Mouse (Mus musculus): ENCODE measurements around the gene Tpcn2. TPM values are rescaled to one million over a fixed set of nuclear protein-coding genes. Genes with fewer than 3 reads are reported as not detected.

Gene Tpcn2
- polyA plus RNA-seq, 1 experiment from 2014 or later: 3.7 TPM

DNA sequence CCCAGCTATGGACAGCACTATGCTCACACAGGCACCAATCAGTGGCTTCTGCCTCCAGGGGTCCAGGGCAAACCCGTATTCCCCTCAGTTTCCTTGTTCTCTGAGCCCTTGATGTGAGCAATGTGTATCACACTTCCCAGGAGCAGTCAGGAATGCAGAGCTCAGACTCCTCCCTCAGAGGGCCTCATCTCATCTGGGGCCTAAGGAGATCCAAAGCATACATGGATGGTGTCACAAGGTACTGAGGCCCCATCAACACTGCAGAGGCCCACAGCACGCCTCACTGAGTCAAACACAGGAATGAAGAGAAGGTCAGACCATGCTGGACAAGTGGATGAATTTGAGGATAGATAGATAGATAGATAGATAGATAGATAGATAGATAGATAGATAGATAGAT, 8.9 kb upstream of the Tpcn2 start:
- 70% methylated on average over 2 of the region's 2 CpGs for WGBS

DNA sequence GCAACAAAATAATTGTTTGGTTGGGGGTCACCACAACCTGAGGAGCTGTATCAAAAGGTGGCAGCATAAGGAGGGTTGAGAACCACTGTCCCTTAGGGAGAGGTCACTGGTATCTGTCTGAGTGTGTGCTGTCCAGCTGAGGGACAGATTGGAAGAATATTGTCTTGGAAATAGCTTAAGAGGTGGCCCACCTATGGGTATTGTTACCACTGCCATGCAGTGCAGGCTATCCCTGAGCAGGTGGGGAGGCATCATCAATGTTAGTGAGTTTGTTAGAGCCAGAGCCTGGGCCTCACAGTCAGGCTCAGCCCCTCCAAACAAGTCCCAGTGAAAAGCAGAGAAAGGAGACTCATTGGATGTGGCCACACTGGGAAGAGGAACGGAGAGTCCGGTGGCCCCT, 8.0 kb upstream of the Tpcn2 start:
- no peaks in the 10 kb centered on the region for H3K36me3 ChIP-seq (ENCODE audit: control insufficient read depth, insufficient read depth, low read length)
- no peaks in the 10 kb centered on the region for H3K27me3 ChIP-seq (replicated peaks; ENCODE audit: control insufficient read depth, insufficient read depth, low read length)
- H3K9me3 ChIP-seq (ENCODE audit: control insufficient read depth, low read length): no peaks in the 10 kb centered on the region
- H3K4me3 ChIP-seq (ENCODE audit: low read depth, low read length): no peak overlapping the region
- no peak overlapping the region for H3K4me2 ChIP-seq (ENCODE audit: low read depth, low read length)
- DNase-seq (ENCODE audit: low spot score) (no peak), ATAC-seq (ENCODE audit: low read depth) (no peak)
- no peak overlapping the region for H3K27ac ChIP-seq (replicated peaks; ENCODE audit: low read depth, low read length)
- 85% methylated on average over 2 of the region's 2 CpGs for WGBS
- H3K9ac ChIP-seq (ENCODE audit: low read depth, low read length): no peak overlapping the region
- H3K4me1 ChIP-seq (ENCODE audit: control insufficient read depth, insufficient read depth, low read length): 0 out of 2 replicates have a peak, but pooled peaks cover 7% of the 10 kb centered on the region

More for the DNA sequence above, 8.9 kb upstream of the Tpcn2 start:
- H3K9ac ChIP-seq (ENCODE audit: low read depth, low read length): no peak overlapping the region
- no peaks in the 10 kb centered on the region for H3K36me3 ChIP-seq (ENCODE audit: control insufficient read depth, insufficient read depth, low read length)
- H3K9me3 ChIP-seq (ENCODE audit: control insufficient read depth, low read length): no peaks in the 10 kb centered on the region
- no peak overlapping the region for H3K27ac ChIP-seq (replicated peaks; ENCODE audit: low read depth, low read length)
- H3K4me1 ChIP-seq (ENCODE audit: control insufficient read depth, insufficient read depth, low read length): 0 out of 2 replicates have a peak, but pooled peaks cover 7% of the 10 kb centered on the region
- H3K4me3 ChIP-seq (ENCODE audit: low read depth, low read length): no peak overlapping the region
- ATAC-seq (ENCODE audit: low read depth) (no peak), DNase-seq (ENCODE audit: low spot score) (no peak)
- H3K4me2 ChIP-seq (ENCODE audit: low read depth, low read length): no peak overlapping the region
- no peaks in the 10 kb centered on the region for H3K27me3 ChIP-seq (replicated peaks; ENCODE audit: control insufficient read depth, insufficient read depth, low read length)

DNA sequence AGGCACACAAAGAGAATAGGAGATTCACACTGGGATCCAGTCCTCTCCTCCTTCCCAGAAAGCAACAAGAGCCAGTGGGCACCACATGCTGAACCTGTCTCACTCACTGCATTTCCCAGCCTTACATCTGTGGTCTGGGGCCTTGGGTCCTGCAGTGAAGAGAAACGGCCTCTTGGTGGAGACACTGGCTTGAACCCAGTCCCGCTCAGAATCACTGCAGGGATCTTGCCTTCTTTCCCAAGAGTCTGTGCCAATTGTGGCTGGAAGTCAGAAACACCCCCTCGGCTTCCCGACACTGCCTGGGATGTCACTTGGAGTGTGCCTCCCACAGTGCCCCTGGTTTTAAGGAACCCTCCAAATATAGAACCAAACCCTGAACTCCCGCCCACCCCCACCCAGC, 5.5 kb upstream of the Tpcn2 start:
- Histone ChIP-seq H3K4me2 (ENCODE audit: low read depth, low read length) (no peak overlapping the region), H3K27ac (replicated peaks; ENCODE audit: low read depth, low read length) (no peak overlapping the region; the same call in 1 of the 2 replicates), H3K4me1 (ENCODE audit: control insufficient read depth, insufficient read depth, low read length) (0 out of 2 replicates have a peak, but pooled peaks cover 7% of the 10 kb centered on the region), H3K4me3 (ENCODE audit: low read depth, low read length) (no peak overlapping the region), H3K27me3 (replicated peaks; ENCODE audit: control insufficient read depth, insufficient read depth, low read length) (no peaks in the 10 kb centered on the region), H3K36me3 (ENCODE audit: control insufficient read depth, insufficient read depth, low read length) (no peaks in the 10 kb centered on the region), H3K9me3 (ENCODE audit: control insufficient read depth, low read length) (no peaks in the 10 kb centered on the region), H3K9ac (ENCODE audit: low read depth, low read length) (no peak overlapping the region)
- DNase-seq (ENCODE audit: low spot score) (peak; percentile 77), ATAC-seq (ENCODE audit: low read depth) (peak; percentile 70)
- 22% methylated on average over 5 of the region's 5 CpGs for WGBS

DNA sequence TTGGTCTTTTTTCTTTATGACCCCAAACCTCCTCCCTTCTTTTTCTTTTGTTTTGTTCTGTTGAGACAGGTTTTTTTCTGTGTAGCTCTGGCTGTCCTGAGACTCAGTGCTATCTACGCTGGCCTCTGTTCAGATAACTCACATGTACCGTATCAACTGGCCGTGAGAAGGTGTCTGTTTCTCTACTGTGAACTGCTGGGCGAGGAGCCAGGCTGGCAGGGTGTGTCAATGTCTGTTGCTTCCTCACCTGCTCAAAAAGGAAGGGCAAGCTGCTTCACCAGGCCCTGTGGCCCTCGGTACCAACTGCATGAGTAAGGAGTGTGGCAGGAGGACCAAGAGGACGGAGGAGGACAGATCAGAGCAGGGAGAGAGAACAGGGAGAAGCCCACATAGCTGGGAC, 3.6 kb upstream of the Tpcn2 start:
- H3K9me3 ChIP-seq (ENCODE audit: control insufficient read depth, low read length): no peaks in the 10 kb centered on the region
- H3K4me1 ChIP-seq (ENCODE audit: control insufficient read depth, insufficient read depth, low read length): peaks cover 15% of the 10 kb centered on the region; the same call in 1 of the 2 replicates
- ATAC-seq (ENCODE audit: low read depth) (no peak), DNase-seq (ENCODE audit: low spot score) (no peak)
- WGBS: 83% methylated on average over 6 of the region's 6 CpGs
- no peak overlapping the region for H3K4me2 ChIP-seq (ENCODE audit: low read depth, low read length)
- no peak overlapping the region for H3K9ac ChIP-seq (ENCODE audit: low read depth, low read length)
- no peaks in the 10 kb centered on the region for H3K27me3 ChIP-seq (replicated peaks; ENCODE audit: control insufficient read depth, insufficient read depth, low read length)
- no peaks in the 10 kb centered on the region for H3K36me3 ChIP-seq (ENCODE audit: control insufficient read depth, insufficient read depth, low read length)
- no peak overlapping the region for H3K4me3 ChIP-seq (ENCODE audit: low read depth, low read length)
- no peak overlapping the region for H3K27ac ChIP-seq (replicated peaks; ENCODE audit: low read depth, low read length)

DNA sequence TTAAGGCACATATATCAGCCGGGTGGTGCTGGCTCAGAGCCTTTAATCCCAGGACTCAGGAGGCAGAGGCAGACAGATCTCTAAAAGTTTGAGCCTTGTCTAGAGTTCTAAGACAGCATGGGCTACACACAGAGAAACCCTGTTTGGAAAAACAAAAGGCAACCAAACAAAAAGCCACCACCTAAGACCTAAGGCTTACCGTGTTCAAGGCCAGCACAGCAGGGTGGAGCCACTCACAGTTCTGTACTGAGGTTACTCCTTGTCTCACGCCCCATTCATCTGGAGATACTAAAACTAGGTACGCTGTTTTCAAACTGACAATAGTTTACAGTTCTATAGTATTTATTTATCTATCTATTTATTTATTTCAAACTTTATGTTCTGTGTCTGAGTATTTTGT, 1.7 kb upstream of the Tpcn2 start:
- Histone ChIP-seq H3K36me3 (ENCODE audit: control insufficient read depth, insufficient read depth, low read length) (no peaks in the 10 kb centered on the region), H3K4me1 (ENCODE audit: control insufficient read depth, insufficient read depth, low read length) (peaks cover 18% of the 10 kb centered on the region; the same call in 1 of the 2 replicates), H3K9me3 (ENCODE audit: control insufficient read depth, low read length) (no peaks in the 10 kb centered on the region), H3K4me3 (ENCODE audit: low read depth, low read length) (no peak overlapping the region), H3K27ac (replicated peaks; ENCODE audit: low read depth, low read length) (no peak overlapping the region), H3K27me3 (replicated peaks; ENCODE audit: control insufficient read depth, insufficient read depth, low read length) (no peaks in the 10 kb centered on the region), H3K9ac (ENCODE audit: low read depth, low read length) (no peak overlapping the region), H3K4me2 (ENCODE audit: low read depth, low read length) (no peak overlapping the region)
- DNase-seq (ENCODE audit: low spot score): no peak
- WGBS: 78% methylated on average over 4 of the region's 4 CpGs
- no peak for ATAC-seq (ENCODE audit: low read depth)

DNA sequence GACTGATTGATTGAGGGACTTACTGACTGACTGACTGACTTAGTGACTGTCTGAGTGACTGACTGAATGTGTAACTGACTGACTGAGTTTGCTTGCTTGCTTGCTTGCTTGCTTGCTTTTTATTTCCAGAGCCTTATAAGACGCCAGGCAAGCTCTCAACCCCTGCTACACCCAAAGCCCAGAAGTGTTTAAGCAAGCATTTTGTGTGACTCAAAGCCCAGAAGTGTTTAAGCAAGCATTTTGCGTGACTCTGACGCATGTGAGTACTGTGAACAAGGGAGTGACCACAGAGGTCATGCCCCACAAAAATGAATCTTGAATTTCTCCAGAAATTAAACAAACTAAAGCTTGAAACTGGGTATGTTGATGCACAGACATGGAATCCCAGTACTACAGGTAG, 482 bp upstream of the Tpcn2 start:
- WGBS: 57% methylated on average over 3 of the region's 3 CpGs
- Histone ChIP-seq H3K4me2 (ENCODE audit: low read depth, low read length) (peak overlapping the region; percentile 60), H3K4me3 (ENCODE audit: low read depth, low read length) (peak overlapping the region; percentile 51), H3K4me1 (ENCODE audit: control insufficient read depth, insufficient read depth, low read length) (peaks cover 12% of the 10 kb centered on the region; the same call in 1 of the 2 replicates), H3K27ac (replicated peaks; ENCODE audit: low read depth, low read length) (no peak overlapping the region), H3K27me3 (replicated peaks; ENCODE audit: control insufficient read depth, insufficient read depth, low read length) (no peaks in the 10 kb centered on the region), H3K36me3 (ENCODE audit: control insufficient read depth, insufficient read depth, low read length) (peaks cover 8% of the 10 kb centered on the region; the same call in 1 of the 2 replicates), H3K9ac (ENCODE audit: low read depth, low read length) (0 out of 2 replicates have a peak overlapping the region, but pooled peaks have one; percentile 66), H3K9me3 (ENCODE audit: control insufficient read depth, low read length) (no peaks in the 10 kb centered on the region)
- ATAC-seq (ENCODE audit: low read depth) (no peak), DNase-seq (ENCODE audit: low spot score) (no peak)

DNA sequence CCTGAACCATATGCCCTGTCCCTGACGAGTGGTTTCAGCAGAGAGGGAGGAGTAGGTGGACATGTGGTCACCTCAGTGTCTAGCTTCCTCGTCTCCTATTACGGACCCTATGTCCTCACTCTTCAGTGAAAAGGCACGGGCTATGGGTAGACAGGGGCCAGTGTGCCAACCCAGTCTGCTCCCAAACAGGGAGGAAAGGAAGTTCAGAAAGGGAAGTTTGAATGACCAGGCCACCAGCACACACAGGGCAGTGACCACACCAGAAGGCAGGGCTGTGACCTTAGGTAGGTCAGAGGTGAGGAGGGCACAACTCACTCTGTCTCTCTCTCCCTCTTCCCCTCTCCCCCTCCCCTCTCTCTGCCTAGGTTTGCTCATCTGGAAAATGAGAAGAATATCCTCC, 770 bp downstream of the Tpcn2 start:
- H3K4me1 ChIP-seq (ENCODE audit: control insufficient read depth, insufficient read depth, low read length): peaks cover 12% of the 10 kb centered on the region; the same call in 1 of the 2 replicates
- WGBS: 30% methylated on average over 4 of the region's 4 CpGs
- no peak for ATAC-seq (ENCODE audit: low read depth)
- H3K36me3 ChIP-seq (ENCODE audit: control insufficient read depth, insufficient read depth, low read length): peaks cover 18% of the 10 kb centered on the region; the same call in 1 of the 2 replicates
- H3K4me3 ChIP-seq (ENCODE audit: low read depth, low read length): peak overlapping the region; percentile 51
- DNase-seq (ENCODE audit: low spot score): no peak
- H3K9me3 ChIP-seq (ENCODE audit: control insufficient read depth, low read length): no peaks in the 10 kb centered on the region
- peak overlapping the region; percentile 60 for H3K4me2 ChIP-seq (ENCODE audit: low read depth, low read length)
- no peak overlapping the region for H3K27ac ChIP-seq (replicated peaks; ENCODE audit: low read depth, low read length)
- peak overlapping the region; percentile 66 for H3K9ac ChIP-seq (ENCODE audit: low read depth, low read length)
- H3K27me3 ChIP-seq (replicated peaks; ENCODE audit: control insufficient read depth, insufficient read depth, low read length): no peaks in the 10 kb centered on the region

DNA sequence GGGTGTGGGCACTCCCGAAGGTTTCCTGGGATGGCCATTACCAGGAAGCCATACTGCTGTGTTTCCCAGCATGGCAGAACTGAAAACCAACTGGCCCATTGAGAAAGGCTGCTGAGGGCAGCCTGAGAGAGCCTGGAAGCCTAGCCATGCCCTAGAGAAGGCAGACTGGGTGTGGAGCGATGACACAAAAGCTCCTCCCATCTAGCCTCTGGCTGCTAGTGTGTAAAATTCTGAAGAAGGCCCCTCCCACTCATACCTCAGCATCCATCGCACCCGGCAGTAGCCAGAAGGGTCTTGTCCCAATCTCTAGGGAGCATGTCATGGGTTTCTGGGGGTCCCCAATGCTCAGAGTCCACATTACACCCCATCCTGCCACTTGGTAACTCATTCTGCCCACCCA, 2.4 kb downstream of the Tpcn2 start:
- WGBS: 73% methylated on average over 4 of the region's 4 CpGs
- no peak overlapping the region for H3K9ac ChIP-seq (ENCODE audit: low read depth, low read length)
- H3K27ac ChIP-seq (replicated peaks; ENCODE audit: low read depth, low read length): no peak overlapping the region
- peaks cover 25% of the 10 kb centered on the region; the same call in 1 of the 2 replicates for H3K36me3 ChIP-seq (ENCODE audit: control insufficient read depth, insufficient read depth, low read length)
- DNase-seq (ENCODE audit: low spot score) (no peak), ATAC-seq (ENCODE audit: low read depth) (no peak)
- H3K4me3 ChIP-seq (ENCODE audit: low read depth, low read length): no peak overlapping the region
- H3K4me2 ChIP-seq (ENCODE audit: low read depth, low read length): no peak overlapping the region
- H3K9me3 ChIP-seq (ENCODE audit: control insufficient read depth, low read length): no peaks in the 10 kb centered on the region
- H3K4me1 ChIP-seq (ENCODE audit: control insufficient read depth, insufficient read depth, low read length): peaks cover 12% of the 10 kb centered on the region; the same call in 1 of the 2 replicates
- no peaks in the 10 kb centered on the region for H3K27me3 ChIP-seq (replicated peaks; ENCODE audit: control insufficient read depth, insufficient read depth, low read length)

DNA sequence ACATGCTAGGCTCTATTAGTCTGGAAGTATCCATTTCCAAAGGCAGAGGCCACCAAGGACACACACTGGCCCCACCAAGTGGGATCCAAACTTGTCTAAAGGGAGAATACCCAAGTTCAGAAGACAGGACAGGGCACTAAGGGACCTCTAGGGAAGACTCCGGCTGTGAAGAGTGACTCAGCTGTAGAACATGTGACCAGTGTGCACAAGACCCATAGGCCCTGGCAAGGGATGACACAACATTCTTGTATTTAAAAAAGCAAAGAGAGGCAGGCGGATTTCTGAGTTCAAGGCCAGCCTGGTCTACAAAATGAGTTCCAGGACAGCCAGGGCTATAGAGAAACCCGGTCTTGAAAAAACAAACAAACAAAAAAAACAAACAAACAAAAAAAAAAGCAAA, 8.3 kb downstream of the Tpcn2 start:
- H3K4me2 ChIP-seq (ENCODE audit: low read depth, low read length): no peak overlapping the region
- no peak for ATAC-seq (ENCODE audit: low read depth)
- H3K9me3 ChIP-seq (ENCODE audit: control insufficient read depth, low read length): no peaks in the 10 kb centered on the region
- H3K4me1 ChIP-seq (ENCODE audit: control insufficient read depth, insufficient read depth, low read length): no peaks in the 10 kb centered on the region
- H3K9ac ChIP-seq (ENCODE audit: low read depth, low read length): no peak overlapping the region
- peaks cover 76% of the 10 kb centered on the region for H3K36me3 ChIP-seq (ENCODE audit: control insufficient read depth, insufficient read depth, low read length)
- H3K4me3 ChIP-seq (ENCODE audit: low read depth, low read length): no peak overlapping the region
- 74% methylated on average over 3 of the region's 3 CpGs for whole genome bisulfite sequencing
- no peaks in the 10 kb centered on the region for H3K27me3 ChIP-seq (replicated peaks; ENCODE audit: control insufficient read depth, insufficient read depth, low read length)
- DNase-seq (ENCODE audit: low spot score): no peak
- no peak overlapping the region for H3K27ac ChIP-seq (replicated peaks; ENCODE audit: low read depth, low read length)

Measured in embryonic facial prominence, embryonic 14.5 days (tissue).